In the genomic region with DNA sequence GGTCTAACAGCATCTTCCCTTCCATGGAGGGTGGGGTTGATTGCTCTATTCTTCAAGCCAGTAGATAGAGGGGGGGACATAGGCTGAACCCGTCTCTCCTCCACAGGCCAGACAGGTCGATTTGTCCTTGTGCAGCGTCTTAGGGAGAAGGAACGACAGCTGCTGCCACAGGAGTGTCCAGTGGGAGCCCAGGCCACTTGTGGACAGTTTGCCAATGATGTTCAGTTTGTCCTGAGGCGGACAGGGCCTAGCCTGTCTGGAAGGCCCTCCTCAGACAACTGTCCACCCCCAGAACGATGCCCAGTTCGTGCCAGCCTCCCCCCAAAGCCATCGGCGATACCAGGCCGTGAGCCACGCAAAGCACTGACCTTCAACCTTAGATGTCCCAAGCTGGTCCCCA, we compare ENCODE assay signal across 9 mouse cellular contexts. TPM values are rescaled to one million over a fixed set of nuclear protein-coding genes. Genes with fewer than 3 reads are reported as not detected.
DNase-seq lines count a peak whose midpoint lies in the region; ATAC-seq and TF ChIP-seq lines count a peak whose summit lies in the region.
"Had no signal": no experiment of that assay in that cellular context is flagged by ENCODE, and none has a peak within 500 bp of the region (broad histone marks: within the 10 kb centered on the region; RNA-seq: fewer than 3 reads in every experiment).

No protein-coding gene starts in this region.

- H3K27ac ChIP-seq in forebrain, embryonic 11.5 days (ENCODE audit: low read depth, low read length), result no peak overlapping the region
- H3K27ac ChIP-seq in forebrain, embryonic 16.5 days (ENCODE audit: low read length), result no peak overlapping the region
- peak overlapping the region; percentile 95 for H3K27ac ChIP-seq in lung, postnatal 0 days (ENCODE audit: low read length)
- H3K27ac ChIP-seq in limb, embryonic 14.5 days (replicated peaks; ENCODE audit: low read depth, low read length), result no peak overlapping the region
- H3K27ac ChIP-seq in stomach, embryonic 14.5 days (ENCODE audit: low read length), result peak overlapping the region; percentile 59; the same call in 1 of the 2 replicates

- 88% methylated on average over 11 of the region's 11 CpGs for WGBS in forebrain, embryonic 11.5 days
- 90% methylated on average over 11 of the region's 11 CpGs for WGBS in forebrain, embryonic 16.5 days
- 77% methylated on average over 11 of the region's 11 CpGs for WGBS in lung, postnatal 0 days
- WGBS in limb, embryonic 14.5 days, result 83% methylated on average over 11 of the region's 11 CpGs
- 77% methylated on average over 11 of the region's 11 CpGs for WGBS in stomach, embryonic 14.5 days

- no peaks in the 10 kb centered on the region for H3K9me3 ChIP-seq in forebrain, embryonic 11.5 days (ENCODE audit: control insufficient read depth, low read length)
- H3K9me3 ChIP-seq in forebrain, embryonic 16.5 days (ENCODE audit: control insufficient read depth, low read length), result no peaks in the 10 kb centered on the region
- no peaks in the 10 kb centered on the region for H3K9me3 ChIP-seq in lung, postnatal 0 days (ENCODE audit: low read length)
- H3K9me3 ChIP-seq in limb, embryonic 14.5 days (ENCODE audit: control insufficient read depth, low read length), result no peaks in the 10 kb centered on the region
- no peaks in the 10 kb centered on the region for H3K9me3 ChIP-seq in stomach, embryonic 14.5 days (ENCODE audit: control insufficient read depth, low read depth, low read length)

- peak; percentile 51 for DNase-seq in forebrain, embryonic 11.5 days (ENCODE audit: low spot score)
- DNase-seq in lung, postnatal 0 days (ENCODE audit: low spot score), result no peak
- DNase-seq in lung, postnatal 14 days, result no peak
- DNase-seq in limb, embryonic 14.5 days (ENCODE audit: low spot score), result no peak
- DNase-seq in gastrocnemius, adult 8-10 months (ENCODE audit: low spot score in 2 of 2), result no peak
- no peak for DNase-seq in frontal cortex, postnatal 36 days (ENCODE audit: low spot score in 2 of 2)

- H3K36me3 ChIP-seq in forebrain, embryonic 11.5 days (ENCODE audit: control insufficient read depth, insufficient read depth, low read length), result no peaks in the 10 kb centered on the region
- H3K36me3 ChIP-seq in forebrain, embryonic 16.5 days (ENCODE audit: control insufficient read depth, insufficient read depth), result no peaks in the 10 kb centered on the region
- no peaks in the 10 kb centered on the region for H3K36me3 ChIP-seq in lung, postnatal 0 days (ENCODE audit: insufficient read depth, low read length)
- H3K36me3 ChIP-seq in limb, embryonic 14.5 days (ENCODE audit: control insufficient read depth, insufficient read depth, low read length), result peaks cover 22% of the 10 kb centered on the region
- H3K36me3 ChIP-seq in stomach, embryonic 14.5 days (ENCODE audit: control insufficient read depth, insufficient read depth, low read length), result peaks cover 8% of the 10 kb centered on the region

- H3K4me1 ChIP-seq in forebrain, embryonic 11.5 days (replicated peaks; ENCODE audit: control insufficient read depth, insufficient read depth, low read length), result peaks cover 20% of the 10 kb centered on the region
- peaks cover 21% of the 10 kb centered on the region for H3K4me1 ChIP-seq in forebrain, embryonic 16.5 days (replicated peaks; ENCODE audit: control insufficient read depth, insufficient read depth, low read length)
- H3K4me1 ChIP-seq in lung, postnatal 0 days (ENCODE audit: insufficient read depth, low read depth, low read length), result peaks cover 18% of the 10 kb centered on the region; the same call in 1 of the 2 replicates
- peaks cover 13% of the 10 kb centered on the region; the same call in 1 of the 2 replicates for H3K4me1 ChIP-seq in limb, embryonic 14.5 days (ENCODE audit: control insufficient read depth, insufficient read depth, low read length)
- peaks cover 38% of the 10 kb centered on the region for H3K4me1 ChIP-seq in stomach, embryonic 14.5 days (ENCODE audit: control insufficient read depth, insufficient read depth, low read length)

- no peak for TF ChIP-seq EP300 in lung, postnatal 0 days (IDR thresholded peaks at IDR 0.05)

- H3K4me2 ChIP-seq in forebrain, embryonic 11.5 days (ENCODE audit: low read depth, low read length, severe bottlenecking), result peak overlapping the region; percentile 73; the same call in 1 of the 2 replicates
- no peak overlapping the region for H3K4me2 ChIP-seq in forebrain, embryonic 16.5 days (ENCODE audit: low read length)
- peak overlapping the region; percentile 97 for H3K4me2 ChIP-seq in lung, postnatal 0 days (replicated peaks; ENCODE audit: low read depth, low read length)
- peak overlapping the region; percentile 88; the same call in 1 of the 2 replicates for H3K4me2 ChIP-seq in limb, embryonic 14.5 days (replicated peaks; ENCODE audit: low read depth, low read length, severe bottlenecking)
- peak overlapping the region; percentile 85 for H3K4me2 ChIP-seq in stomach, embryonic 14.5 days (replicated peaks; ENCODE audit: low read depth, low read length)

- H3K4me3 ChIP-seq in forebrain, embryonic 11.5 days (ENCODE audit: low read depth, low read length), result peak overlapping the region; percentile 63
- no peak overlapping the region for H3K4me3 ChIP-seq in forebrain, embryonic 16.5 days (replicated peaks; ENCODE audit: low read length)
- peak overlapping the region; percentile 58 for H3K4me3 ChIP-seq in lung, postnatal 0 days (ENCODE audit: low read depth, low read length)
- peak overlapping the region; percentile 59; the same call in 1 of the 2 replicates for H3K4me3 ChIP-seq in limb, embryonic 14.5 days (replicated peaks; ENCODE audit: low read length)
- peak overlapping the region; percentile 74 for H3K4me3 ChIP-seq in stomach, embryonic 14.5 days (ENCODE audit: low read depth, low read length)

- TF ChIP-seq POLR2A in limb, embryonic 14.5 days (IDR thresholded peaks at IDR 0.05; ENCODE audit: borderline replicate concordance, extremely low read depth, insufficient read depth, insufficient read length), result no peak

- no peaks in the 10 kb centered on the region for H3K27me3 ChIP-seq in forebrain, embryonic 11.5 days (ENCODE audit: control insufficient read depth, insufficient read depth, low read length)
- H3K27me3 ChIP-seq in forebrain, embryonic 16.5 days (replicated peaks; ENCODE audit: control insufficient read depth, insufficient read depth, low read length), result no peaks in the 10 kb centered on the region
- no peaks in the 10 kb centered on the region for H3K27me3 ChIP-seq in lung, postnatal 0 days (replicated peaks; ENCODE audit: insufficient read depth, low read length)
- H3K27me3 ChIP-seq in limb, embryonic 14.5 days (ENCODE audit: control insufficient read depth, insufficient read depth, low read length), result no peaks in the 10 kb centered on the region
- no peaks in the 10 kb centered on the region for H3K27me3 ChIP-seq in stomach, embryonic 14.5 days (ENCODE audit: control insufficient read depth, insufficient read depth, low read length)

- TF ChIP-seq CTCF in lung, postnatal 0 days (IDR thresholded peaks at IDR 0.05), result no peak

- ATAC-seq in forebrain, embryonic 11.5 days (replicated peaks; ENCODE audit: low FRiP score), result no peak
- ATAC-seq in forebrain, embryonic 16.5 days, result no peak
- no peak for ATAC-seq in lung, postnatal 0 days
- ATAC-seq in limb, embryonic 14.5 days (ENCODE audit: low FRiP score, low read depth), result no peak
- ATAC-seq in stomach, embryonic 14.5 days (ENCODE audit: insufficient number of reproducible peaks, insufficient read depth, low FRiP score, low read depth), result no peak

- H3K9ac ChIP-seq in forebrain, embryonic 11.5 days (ENCODE audit: low read length), result no peak overlapping the region
- H3K9ac ChIP-seq in forebrain, embryonic 16.5 days (replicated peaks; ENCODE audit: low read depth, low read length), result no peak overlapping the region
- H3K9ac ChIP-seq in lung, postnatal 0 days (replicated peaks; ENCODE audit: low read depth), result peak overlapping the region; percentile 29; the same call in 1 of the 2 replicates
- no peak overlapping the region for H3K9ac ChIP-seq in limb, embryonic 14.5 days (ENCODE audit: low read depth, low read length, severe bottlenecking)
- no peak overlapping the region for H3K9ac ChIP-seq in stomach, embryonic 14.5 days (replicated peaks; ENCODE audit: low read depth, low read length)

RNA-seq across cellular contexts. Expression of gene Rassf7, which starts 1.2 kb away (rescaled TPM):
- 47.4 and 49.3 TPM in 2 replicates for polyA plus RNA-seq in forebrain, embryonic 11.5 days (2014; fragmentation: Nextera tagmentation; extraction: Ambion mirVana)
- 22.9 and 23.6 TPM in 2 replicates for polyA plus RNA-seq in forebrain, embryonic 16.5 days (2015; fragmentation: Nextera tagmentation; extraction: Ambion mirVana)
- 93.6 and 98.7 TPM in 2 replicates for polyA plus RNA-seq in lung, postnatal 0 days (2015; fragmentation: Nextera tagmentation; extraction: Ambion mirVana)
- polyA plus RNA-seq in limb, embryonic 14.5 days (2012; rRNA removed), result 40.0 and 44.8 TPM in 2 replicates
- 30.9 and 31.7 TPM in 2 replicates for polyA plus RNA-seq in limb, embryonic 14.5 days (2014; fragmentation: Nextera tagmentation; extraction: Ambion mirVana)
- polyA plus RNA-seq in stomach, embryonic 14.5 days (2014; fragmentation: Nextera tagmentation; extraction: Ambion mirVana), result 57.2 and 59.2 TPM in 2 replicates
- under 1 TPM in 2 of 4 experiments, not detected in 2; 0.38 to 0.56 TPM for total RNA-seq in gastrocnemius, adult 8-10 months (2022)

RNA-seq across cellular contexts. Expression of gene Lmntd2, which starts 3.0 kb away (rescaled TPM):
- polyA plus RNA-seq in forebrain, embryonic 11.5 days (2014; fragmentation: Nextera tagmentation; extraction: Ambion mirVana), result 3.3 TPM in 2 replicates
- 0.76 and 1.2 TPM in 2 replicates for polyA plus RNA-seq in forebrain, embryonic 16.5 days (2015; fragmentation: Nextera tagmentation; extraction: Ambion mirVana)
- 0.97 and 1.0 TPM in 2 replicates for polyA plus RNA-seq in lung, postnatal 0 days (2015; fragmentation: Nextera tagmentation; extraction: Ambion mirVana)
- polyA plus RNA-seq in limb, embryonic 14.5 days (2012; rRNA removed), result 6.6 and 6.9 TPM in 2 replicates
- polyA plus RNA-seq in limb, embryonic 14.5 days (2014; fragmentation: Nextera tagmentation; extraction: Ambion mirVana), result 0.95 and 1.7 TPM in 2 replicates
- 1.7 and 2.3 TPM in 2 replicates for polyA plus RNA-seq in stomach, embryonic 14.5 days (2014; fragmentation: Nextera tagmentation; extraction: Ambion mirVana)
- not detected for total RNA-seq in gastrocnemius, adult 8-10 months (2022)
- total RNA-seq: layer of hippocampus, adult 18-20 months had no signal

RNA-seq across cellular contexts. Expression of gene Phrf1, which starts 11.7 kb away (rescaled TPM):
- polyA plus RNA-seq in forebrain, embryonic 11.5 days (2014; fragmentation: Nextera tagmentation; extraction: Ambion mirVana), result 99.6 and 102 TPM in 2 replicates
- 90.2 and 96.1 TPM in 2 replicates for polyA plus RNA-seq in forebrain, embryonic 16.5 days (2015; fragmentation: Nextera tagmentation; extraction: Ambion mirVana)
- 26.6 and 32.0 TPM in 2 replicates for polyA plus RNA-seq in lung, postnatal 0 days (2015; fragmentation: Nextera tagmentation; extraction: Ambion mirVana)
- polyA plus RNA-seq in limb, embryonic 14.5 days (2012; rRNA removed), result 37.6 and 42.6 TPM in 2 replicates
- polyA plus RNA-seq in limb, embryonic 14.5 days (2014; fragmentation: Nextera tagmentation; extraction: Ambion mirVana), result 65.9 and 72.7 TPM in 2 replicates
- polyA plus RNA-seq in stomach, embryonic 14.5 days (2014; fragmentation: Nextera tagmentation; extraction: Ambion mirVana), result 69.0 and 72.1 TPM in 2 replicates
- total RNA-seq in gastrocnemius, adult 8-10 months (2022), result 10 to 100 TPM; 16.8 to 25.3 (median 19.4) TPM

RNA-seq across cellular contexts. Expression of gene Lrrc56, which starts 22.9 kb away (rescaled TPM):
- 14.0 and 16.1 TPM in 2 replicates for polyA plus RNA-seq in forebrain, embryonic 11.5 days (2014; fragmentation: Nextera tagmentation; extraction: Ambion mirVana)
- polyA plus RNA-seq in forebrain, embryonic 16.5 days (2015; fragmentation: Nextera tagmentation; extraction: Ambion mirVana), result 10.0 and 13.9 TPM in 2 replicates
- polyA plus RNA-seq in lung, postnatal 0 days (2015; fragmentation: Nextera tagmentation; extraction: Ambion mirVana), result 6.8 and 7.4 TPM in 2 replicates
- polyA plus RNA-seq in limb, embryonic 14.5 days (2012; rRNA removed), result 14.8 and 17.8 TPM in 2 replicates
- 5.8 and 8.3 TPM in 2 replicates for polyA plus RNA-seq in limb, embryonic 14.5 days (2014; fragmentation: Nextera tagmentation; extraction: Ambion mirVana)
- 5.3 and 6.1 TPM in 2 replicates for polyA plus RNA-seq in stomach, embryonic 14.5 days (2014; fragmentation: Nextera tagmentation; extraction: Ambion mirVana)
- total RNA-seq in gastrocnemius, adult 8-10 months (2022), result 1 to 10 TPM; 1.4 to 2.5 (median 2.0) TPM

RNA-seq across cellular contexts. Expression of gene Hras, which starts 23.1 kb away (rescaled TPM):
- 87.5 and 116 TPM in 2 replicates for polyA plus RNA-seq in forebrain, embryonic 11.5 days (2014; fragmentation: Nextera tagmentation; extraction: Ambion mirVana)
- 105 and 113 TPM in 2 replicates for polyA plus RNA-seq in forebrain, embryonic 16.5 days (2015; fragmentation: Nextera tagmentation; extraction: Ambion mirVana)
- polyA plus RNA-seq in lung, postnatal 0 days (2015; fragmentation: Nextera tagmentation; extraction: Ambion mirVana), result 121 and 126 TPM in 2 replicates
- polyA plus RNA-seq in limb, embryonic 14.5 days (2012; rRNA removed), result 111 and 112 TPM in 2 replicates
- 136 and 143 TPM in 2 replicates for polyA plus RNA-seq in limb, embryonic 14.5 days (2014; fragmentation: Nextera tagmentation; extraction: Ambion mirVana)
- polyA plus RNA-seq in stomach, embryonic 14.5 days (2014; fragmentation: Nextera tagmentation; extraction: Ambion mirVana), result 79.4 and 85.5 TPM in 2 replicates
- total RNA-seq in gastrocnemius, adult 8-10 months (2022), result 100 to 1,000 TPM; 112 to 158 (median 132) TPM

Comparison
In these comparisons a context has a peak if more than half of its experiments do, and no peak if none do; other contexts are left out.
1. H3K27ac ChIP-seq: peak in lung, postnatal 0 days (single experiment) and stomach, embryonic 14.5 days (single experiment); none in forebrain, embryonic 11.5 days (single experiment), forebrain, embryonic 16.5 days (single experiment) and limb, embryonic 14.5 days (single experiment).